ENCODE assay signal across 8 mouse cellular contexts in the genomic region with DNA sequence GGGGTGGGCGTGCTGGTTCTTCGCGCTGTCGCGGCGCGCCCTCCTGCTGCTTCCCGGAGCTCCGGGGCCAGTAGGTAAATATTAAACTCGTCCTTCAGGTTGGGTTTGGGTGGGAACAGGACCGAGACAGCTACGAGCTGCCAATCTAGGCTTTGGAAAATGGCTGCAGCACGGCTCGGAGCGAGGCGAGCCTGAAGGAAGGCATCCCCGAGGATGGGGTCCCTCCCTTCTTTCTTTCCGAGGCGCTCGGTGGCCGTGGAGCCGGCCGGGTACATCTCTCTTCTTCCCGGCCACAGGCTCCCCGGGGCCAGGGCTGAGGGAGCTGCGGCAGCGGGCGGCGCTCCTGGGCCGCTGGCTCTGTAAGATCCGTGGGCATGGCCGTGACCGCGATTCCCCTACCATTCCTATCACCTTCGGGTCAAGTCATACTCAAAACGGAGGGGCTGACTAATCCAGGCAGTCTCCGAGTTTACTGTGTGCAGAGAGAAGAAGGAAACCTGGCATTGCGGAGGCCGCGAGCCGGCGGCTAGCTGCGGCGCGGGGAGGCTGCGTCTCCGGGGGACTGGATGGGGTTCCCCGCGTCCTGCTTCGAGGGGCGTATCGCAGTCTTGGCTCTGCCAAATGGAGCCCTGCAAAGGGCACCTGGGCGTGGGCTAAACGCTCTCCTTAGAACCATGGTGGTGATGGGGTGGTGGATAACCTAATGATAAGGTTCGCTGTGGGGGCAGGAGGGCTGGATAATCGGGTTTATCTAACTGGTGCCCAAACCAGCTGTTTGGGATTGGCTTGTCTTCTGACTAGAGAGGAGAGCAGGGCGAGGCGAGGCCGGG. TPM values are rescaled to one million over a fixed set of nuclear protein-coding genes. Genes with fewer than 3 reads are reported as not detected.
A peak's percentile ranks its signal among the peaks of the same experiment; 100 is the strongest.
DNase-seq lines count a peak whose midpoint lies in the region; ATAC-seq and TF ChIP-seq lines count a peak whose summit lies in the region.

No protein-coding gene starts in this region.

- H3K27ac ChIP-seq in kidney, embryonic 15.5 days: peak overlapping the region; percentile 96
- peak overlapping the region; percentile 95 for H3K27ac ChIP-seq in forebrain, embryonic 13.5 days
- H3K27ac ChIP-seq in limb, embryonic 15.5 days: peak overlapping the region; percentile 94
- peak overlapping the region; percentile 91 for H3K27ac ChIP-seq in testis, adult 2 months (ENCODE audit: control insufficient read depth, insufficient read depth, low read depth, low read length)

- no peak for TF ChIP-seq CTCF in testis, adult 2 months (IDR thresholded peaks at IDR 0.05; ENCODE audit: control insufficient read depth, insufficient read depth, insufficient replicate concordance, low read depth, low read length)

- peaks cover 7% of the 10 kb centered on the region; the same call in 1 of the 2 replicates for H3K27me3 ChIP-seq in kidney, embryonic 15.5 days
- H3K27me3 ChIP-seq in forebrain, embryonic 13.5 days: 0 out of 2 replicates have a peak, but pooled peaks cover 2% of the 10 kb centered on the region
- no peaks in the 10 kb centered on the region for H3K27me3 ChIP-seq in limb, embryonic 15.5 days
- no peaks in the 10 kb centered on the region for H3K27me3 ChIP-seq in testis, adult 2 months (ENCODE audit: control insufficient read depth, insufficient read depth, low read length)

- peak; percentile 62 for ATAC-seq in kidney, embryonic 15.5 days (replicated peaks; ENCODE audit: low FRiP score)
- peak; percentile 46 for ATAC-seq in forebrain, embryonic 13.5 days
- ATAC-seq in limb, embryonic 15.5 days (ENCODE audit: insufficient number of reproducible peaks, low FRiP score, low TSS enrichment, low read depth): peak; percentile 11; the same call in 1 of the 2 replicates

- under 1% methylated on average over 59 of the region's 59 CpGs for WGBS in kidney, embryonic 15.5 days
- 0% methylated on average over 58 of the region's 59 CpGs for WGBS in forebrain, embryonic 13.5 days
- WGBS in limb, embryonic 15.5 days: under 1% methylated on average over 59 of the region's 59 CpGs

- peaks cover 20% of the 10 kb centered on the region for H3K4me1 ChIP-seq in kidney, embryonic 15.5 days
- H3K4me1 ChIP-seq in forebrain, embryonic 13.5 days: peaks cover 45% of the 10 kb centered on the region
- peaks cover 22% of the 10 kb centered on the region for H3K4me1 ChIP-seq in limb, embryonic 15.5 days
- H3K4me1 ChIP-seq in testis, adult 2 months (ENCODE audit: control insufficient read depth, insufficient read depth, low read length): peaks cover 25% of the 10 kb centered on the region

- no peaks in the 10 kb centered on the region for H3K9me3 ChIP-seq in kidney, embryonic 15.5 days (replicated peaks)
- H3K9me3 ChIP-seq in forebrain, embryonic 13.5 days (replicated peaks): no peaks in the 10 kb centered on the region
- H3K9me3 ChIP-seq in limb, embryonic 15.5 days: no peaks in the 10 kb centered on the region

- no peak for DNase-seq in kidney, adult 9 months
- DNase-seq in adrenal gland, postnatal 36 days: peak; percentile 74 to 77
- DNase-seq in heart, postnatal 4 days: peak; percentile 56
- peak; percentile 13 to 23 for DNase-seq in natural killer cell, adult 2 months (ENCODE audit: low spot score in 2 of 2)

- TF ChIP-seq POLR2A in testis, adult 2 months (IDR thresholded peaks at IDR 0.05; ENCODE audit: control insufficient read depth, low read depth, low read length): no peak

- peak overlapping the region; percentile 78 for H3K4me2 ChIP-seq in kidney, embryonic 15.5 days
- H3K4me2 ChIP-seq in forebrain, embryonic 13.5 days: peak overlapping the region; percentile 93
- peak overlapping the region; percentile 93 for H3K4me2 ChIP-seq in limb, embryonic 15.5 days

- peak overlapping the region; percentile 78 for H3K9ac ChIP-seq in kidney, embryonic 15.5 days
- H3K9ac ChIP-seq in forebrain, embryonic 13.5 days: peak overlapping the region; percentile 95
- peak overlapping the region; percentile 79 for H3K9ac ChIP-seq in limb, embryonic 15.5 days

- no peaks in the 10 kb centered on the region for H3K36me3 ChIP-seq in kidney, embryonic 15.5 days
- no peaks in the 10 kb centered on the region for H3K36me3 ChIP-seq in forebrain, embryonic 13.5 days (ENCODE audit: poor library complexity, severe bottlenecking)
- no peaks in the 10 kb centered on the region for H3K36me3 ChIP-seq in limb, embryonic 15.5 days
- H3K36me3 ChIP-seq in testis, adult 2 months (ENCODE audit: control insufficient read depth, insufficient read depth, low read length): no peaks in the 10 kb centered on the region

- H3K4me3 ChIP-seq in kidney, embryonic 15.5 days (replicated peaks): peak overlapping the region; percentile 91
- H3K4me3 ChIP-seq in forebrain, embryonic 13.5 days: peak overlapping the region; percentile 90
- peak overlapping the region; percentile 95 for H3K4me3 ChIP-seq in limb, embryonic 15.5 days
- H3K4me3 ChIP-seq in testis, adult 2 months (ENCODE audit: control insufficient read depth, low read depth, low read length): peak overlapping the region; percentile 98

RNA-seq across cellular contexts. Expression of a gene that starts 0.6 kb away (rescaled TPM):
- polyA plus RNA-seq in kidney, embryonic 15.5 days (2015; fragmentation: Nextera tagmentation; extraction: Ambion mirVana): 9.0 and 9.4 TPM in 2 replicates
- 10 to 100 TPM; 20.0 to 21.6 TPM for total RNA-seq in adrenal gland, postnatal 36 days (2021)
- polyA plus RNA-seq in forebrain, embryonic 13.5 days (2015; fragmentation: Nextera tagmentation; extraction: Ambion mirVana): 17.6 and 20.6 TPM in 2 replicates
- 10 to 100 TPM; 88.8 to 92.1 TPM for total RNA-seq in heart, postnatal 4 days (2021)
- polyA plus RNA-seq in limb, embryonic 15.5 days (2015; fragmentation: Nextera tagmentation; extraction: Ambion mirVana): 8.3 and 10.5 TPM in 2 replicates
- polyA plus RNA-seq in testis, adult 2 months (2012; rRNA removed): 5.5 and 6.6 TPM in 2 replicates

Comparison
In these comparisons a context has a peak if more than half of its experiments do, and no peak if none do; other contexts are left out.
1. ATAC-seq: peak in every context shown above with its lines; median percentile 62 in kidney, embryonic 15.5 days; 46 in forebrain, embryonic 13.5 days; 11 in limb, embryonic 15.5 days.